Mouse (Mus musculus): ENCODE results near the gene Ubc. TPM values are rescaled to one million over a fixed set of nuclear protein-coding genes. Genes with fewer than 3 reads are reported as not detected.
"Not testable (repeated sequence)": the region's sequence is repeated elsewhere in the genome, so short reads cannot be mapped to it uniquely, and the experiment has no call there.

The Ubc gene
- polyA plus RNA-seq, 1 experiment from 2014 or later = 879 TPM

GRCm38 (mm10) chr5:125416183-125416582, 26.2 kb upstream of the Ubc start:
- Histone ChIP-seq H3K9ac (ENCODE audit: low read depth, low read length) (no peak overlapping the region), H3K4me2 (ENCODE audit: low read depth, low read length) (no peak overlapping the region), H3K27ac (replicated peaks; ENCODE audit: low read depth, low read length) (no peak overlapping the region), H3K4me3 (ENCODE audit: low read depth, low read length) (no peak overlapping the region), H3K9me3 (ENCODE audit: control insufficient read depth, low read length) (no peaks in the 10 kb centered on the region), H3K4me1 (ENCODE audit: control insufficient read depth, insufficient read depth, low read length) (no peaks in the 10 kb centered on the region), H3K27me3 (replicated peaks; ENCODE audit: control insufficient read depth, insufficient read depth, low read length) (no peaks in the 10 kb centered on the region), H3K36me3 (ENCODE audit: control insufficient read depth, insufficient read depth, low read length) (peaks cover 72% of the 10 kb centered on the region)
- 87% methylated on average over 8 of the region's 8 CpGs for WGBS
- DNase-seq (ENCODE audit: low spot score) = no peak
- no peak for ATAC-seq (ENCODE audit: low read depth)

GRCm38 (mm10) chr5:125413763-125414162, 23.8 kb upstream of the Ubc start:
- Histone ChIP-seq H3K36me3 (ENCODE audit: control insufficient read depth, insufficient read depth, low read length) (peaks cover 53% of the 10 kb centered on the region), H3K9me3 (ENCODE audit: control insufficient read depth, low read length) (no peaks in the 10 kb centered on the region), H3K9ac (ENCODE audit: low read depth, low read length) (no peak overlapping the region), H3K27me3 (replicated peaks; ENCODE audit: control insufficient read depth, insufficient read depth, low read length) (no peaks in the 10 kb centered on the region), H3K4me2 (ENCODE audit: low read depth, low read length) (no peak overlapping the region), H3K27ac (replicated peaks; ENCODE audit: low read depth, low read length) (no peak overlapping the region), H3K4me3 (ENCODE audit: low read depth, low read length) (no peak overlapping the region), H3K4me1 (ENCODE audit: control insufficient read depth, insufficient read depth, low read length) (0 out of 2 replicates have a peak, but pooled peaks cover 3% of the 10 kb centered on the region)
- WGBS = 78% methylated on average over 4 of the region's 4 CpGs
- ATAC-seq (ENCODE audit: low read depth) = no peak
- no peak for DNase-seq (ENCODE audit: low spot score)

GRCm38 (mm10) chr5:125412536-125412935, 22.5 kb upstream of the Ubc start:
- H3K9ac ChIP-seq (ENCODE audit: low read depth, low read length); DNase-seq (ENCODE audit: low spot score); H3K27ac ChIP-seq (replicated peaks; ENCODE audit: low read depth, low read length); H3K27me3 ChIP-seq (replicated peaks; ENCODE audit: control insufficient read depth, insufficient read depth, low read length); H3K4me3 ChIP-seq (ENCODE audit: low read depth, low read length); H3K4me1 ChIP-seq (ENCODE audit: control insufficient read depth, insufficient read depth, low read length); ATAC-seq (ENCODE audit: low read depth); H3K9me3 ChIP-seq (ENCODE audit: control insufficient read depth, low read length); H3K4me2 ChIP-seq (ENCODE audit: low read depth, low read length): not testable (repeated sequence)
- WGBS = 82% methylated on average over 8 of the region's 8 CpGs
- H3K36me3 ChIP-seq (ENCODE audit: control insufficient read depth, insufficient read depth, low read length) = peaks cover 41% of the 10 kb centered on the region

GRCm38 (mm10) chr5:125411972-125412530, 22.0 kb upstream of the Ubc start:
- peaks cover 6% of the 10 kb centered on the region; the same call in 1 of the 2 replicates for H3K4me1 ChIP-seq (ENCODE audit: control insufficient read depth, insufficient read depth, low read length)
- ATAC-seq (ENCODE audit: low read depth) = no peak

GRCm38 (mm10) chr5:125409348-125410090, 19.5 kb upstream of the Ubc start:
- WGBS = 7% methylated on average over 20 of the region's 20 CpGs

More at GRCm38 (mm10) chr5:125411972-125412530, 22.0 kb upstream of the Ubc start:
- H3K4me2 ChIP-seq (ENCODE audit: low read depth, low read length) = no peak overlapping the region
- no peaks in the 10 kb centered on the region for H3K27me3 ChIP-seq (replicated peaks; ENCODE audit: control insufficient read depth, insufficient read depth, low read length)
- 66% methylated on average over 5 of the region's 5 CpGs for WGBS
- H3K9ac ChIP-seq (ENCODE audit: low read depth, low read length) = no peak overlapping the region
- no peak overlapping the region for H3K27ac ChIP-seq (replicated peaks; ENCODE audit: low read depth, low read length)
- H3K4me3 ChIP-seq (ENCODE audit: low read depth, low read length) = no peak overlapping the region
- H3K9me3 ChIP-seq (ENCODE audit: control insufficient read depth, low read length) = no peaks in the 10 kb centered on the region
- DNase-seq (ENCODE audit: low spot score) = peak; percentile 27
- peaks cover 36% of the 10 kb centered on the region for H3K36me3 ChIP-seq (ENCODE audit: control insufficient read depth, insufficient read depth, low read length)

GRCm38 (mm10) chr5:125408842-125409241, 18.8 kb upstream of the Ubc start:
- Histone ChIP-seq H3K36me3 (ENCODE audit: control insufficient read depth, insufficient read depth, low read length) (peaks cover 6% of the 10 kb centered on the region; the same call in 1 of the 2 replicates), H3K4me3 (ENCODE audit: low read depth, low read length) (peak overlapping the region; percentile 37), H3K27me3 (replicated peaks; ENCODE audit: control insufficient read depth, insufficient read depth, low read length) (no peaks in the 10 kb centered on the region), H3K9me3 (ENCODE audit: control insufficient read depth, low read length) (no peaks in the 10 kb centered on the region), H3K4me2 (ENCODE audit: low read depth, low read length) (peak overlapping the region; percentile 52), H3K27ac (replicated peaks; ENCODE audit: low read depth, low read length) (no peak overlapping the region; the same call in 1 of the 2 replicates), H3K9ac (ENCODE audit: low read depth, low read length) (peak overlapping the region; percentile 43; the same call in 1 of the 2 replicates), H3K4me1 (ENCODE audit: control insufficient read depth, insufficient read depth, low read length) (peaks cover 9% of the 10 kb centered on the region; the same call in 1 of the 2 replicates)
- peak; percentile 66 for ATAC-seq (ENCODE audit: low read depth)
- peak; percentile 91 for DNase-seq (ENCODE audit: low spot score)
- 0% methylated on average over 13 of the region's 13 CpGs for WGBS

More at GRCm38 (mm10) chr5:125409348-125410090, 19.5 kb upstream of the Ubc start:
- no peak overlapping the region; the same call in 1 of the 2 replicates for H3K27ac ChIP-seq (replicated peaks; ENCODE audit: low read depth, low read length)
- peak overlapping the region; percentile 52 for H3K4me2 ChIP-seq (ENCODE audit: low read depth, low read length)
- H3K4me1 ChIP-seq (ENCODE audit: control insufficient read depth, insufficient read depth, low read length) = peaks cover 9% of the 10 kb centered on the region; the same call in 1 of the 2 replicates
- H3K9me3 ChIP-seq (ENCODE audit: control insufficient read depth, low read length) = no peaks in the 10 kb centered on the region
- peak overlapping the region; percentile 43; the same call in 1 of the 2 replicates for H3K9ac ChIP-seq (ENCODE audit: low read depth, low read length)
- DNase-seq (ENCODE audit: low spot score) (peak; percentile 72), ATAC-seq (ENCODE audit: low read depth) (no peak)
- H3K4me3 ChIP-seq (ENCODE audit: low read depth, low read length) = peak overlapping the region; percentile 37
- peaks cover 11% of the 10 kb centered on the region for H3K36me3 ChIP-seq (ENCODE audit: control insufficient read depth, insufficient read depth, low read length)
- no peaks in the 10 kb centered on the region for H3K27me3 ChIP-seq (replicated peaks; ENCODE audit: control insufficient read depth, insufficient read depth, low read length)

GRCm38 (mm10) chr5:125407910-125408575, 18.0 kb upstream of the Ubc start:
- no peak for ATAC-seq (ENCODE audit: low read depth)
- Histone ChIP-seq H3K9me3 (ENCODE audit: control insufficient read depth, low read length) (no peaks in the 10 kb centered on the region), H3K9ac (ENCODE audit: low read depth, low read length) (no peak overlapping the region), H3K27ac (replicated peaks; ENCODE audit: low read depth, low read length) (no peak overlapping the region), H3K4me2 (ENCODE audit: low read depth, low read length) (peak overlapping the region; percentile 30; the same call in 1 of the 2 replicates), H3K4me3 (ENCODE audit: low read depth, low read length) (peak overlapping the region; percentile 37; the same call in 1 of the 2 replicates), H3K27me3 (replicated peaks; ENCODE audit: control insufficient read depth, insufficient read depth, low read length) (no peaks in the 10 kb centered on the region), H3K36me3 (ENCODE audit: control insufficient read depth, insufficient read depth, low read length) (no peaks in the 10 kb centered on the region), H3K4me1 (ENCODE audit: control insufficient read depth, insufficient read depth, low read length) (peaks cover 9% of the 10 kb centered on the region; the same call in 1 of the 2 replicates)
- 76% methylated on average over 14 of the region's 14 CpGs for WGBS
- DNase-seq (ENCODE audit: low spot score) = no peak

GRCm38 (mm10) chr5:125407020-125407830, 17.2 kb upstream of the Ubc start:
- H3K4me2 ChIP-seq (ENCODE audit: low read depth, low read length) = peak overlapping the region; percentile 74
- no peaks in the 10 kb centered on the region for H3K9me3 ChIP-seq (ENCODE audit: control insufficient read depth, low read length)
- H3K27me3 ChIP-seq (replicated peaks; ENCODE audit: control insufficient read depth, insufficient read depth, low read length) = no peaks in the 10 kb centered on the region; the same call in 1 of the 2 replicates
- 52% methylated on average over 13 of the region's 13 CpGs for WGBS
- H3K4me3 ChIP-seq (ENCODE audit: low read depth, low read length) = peak overlapping the region; percentile 67
- no peaks in the 10 kb centered on the region for H3K36me3 ChIP-seq (ENCODE audit: control insufficient read depth, insufficient read depth, low read length)
- H3K27ac ChIP-seq (replicated peaks; ENCODE audit: low read depth, low read length) = peak overlapping the region; percentile 86
- DNase-seq (ENCODE audit: low spot score) (no peak), ATAC-seq (ENCODE audit: low read depth) (no peak)
- peaks cover 9% of the 10 kb centered on the region; the same call in 1 of the 2 replicates for H3K4me1 ChIP-seq (ENCODE audit: control insufficient read depth, insufficient read depth, low read length)
- H3K9ac ChIP-seq (ENCODE audit: low read depth, low read length) = peak overlapping the region; percentile 74
